Mouse (Mus musculus): Measurements from ENCODE around the gene Fam240b.

DNA sequence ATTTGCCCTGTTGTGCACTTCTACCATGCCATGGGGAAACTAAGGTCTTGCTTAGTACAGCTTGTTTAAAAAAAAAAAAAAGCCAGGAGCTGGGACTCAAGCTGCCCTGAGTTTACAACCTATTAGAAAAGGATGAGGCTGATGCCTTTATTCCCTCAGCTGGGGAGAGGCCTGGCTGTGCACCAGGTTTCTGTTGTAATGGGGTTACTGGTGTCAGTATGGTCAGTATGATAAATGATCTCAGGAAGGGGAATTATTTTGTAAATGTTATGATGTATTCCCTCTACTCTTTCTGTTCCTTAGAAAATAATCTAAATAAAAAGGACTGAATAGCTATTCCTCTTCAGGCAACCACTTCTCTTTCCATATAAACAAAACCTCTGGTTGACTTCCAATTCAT, 14.0 kb upstream of the Fam240b start:
- TF ChIP-seq CTCF (IDR thresholded peaks at IDR 0.05; ENCODE audit: borderline replicate concordance, extremely low read depth, insufficient read depth, insufficient read length) (no peak), POLR2A (IDR thresholded peaks at IDR 0.05; ENCODE audit: borderline replicate concordance, extremely low read depth, insufficient read depth, insufficient read length, poor library complexity, severe bottlenecking) (no peak)
